Mouse (Mus musculus): ENCODE measurements around the gene Pou2f2.

The Pou2f2 gene

GRCm38 (mm10) chr7:25178317-25178716 is 1.2 kb downstream of the Pou2f2 start:
- TF ChIP-seq GATA4 (IDR thresholded peaks at IDR 0.05; ENCODE audit: insufficient replicate concordance, low read length), result no peak

GRCm38 (mm10) chr7:25174343-25174742 is 5.2 kb downstream of the Pou2f2 start:
- no peak for TF ChIP-seq GATA4 (IDR thresholded peaks at IDR 0.05; ENCODE audit: insufficient replicate concordance, low read length)

GRCm38 (mm10) chr7:25172669-25173068 is 6.9 kb downstream of the Pou2f2 start:
- TF ChIP-seq GATA4 (IDR thresholded peaks at IDR 0.05; ENCODE audit: insufficient replicate concordance, low read length), result no peak

- TF ChIP-seq GATA4 (IDR thresholded peaks at IDR 0.05; ENCODE audit: insufficient replicate concordance, low read length), result no peak
Observed at GRCm38 (mm10) chr7:25170583-25170982, 8.9 kb downstream of the Pou2f2 start.

- TF ChIP-seq GATA4 (IDR thresholded peaks at IDR 0.05; ENCODE audit: insufficient replicate concordance, low read length), result no peak
Observed at GRCm38 (mm10) chr7:25166106-25166505, 13.4 kb downstream of the Pou2f2 start.

- no peak for TF ChIP-seq GATA4 (IDR thresholded peaks at IDR 0.05; ENCODE audit: insufficient replicate concordance, low read length)
Observed at GRCm38 (mm10) chr7:25156158-25156648, 23.3 kb downstream of the Pou2f2 start.

GRCm38 (mm10) chr7:25155469-25156157 is 23.9 kb downstream of the Pou2f2 start:
- no peak for TF ChIP-seq GATA4 (IDR thresholded peaks at IDR 0.05; ENCODE audit: insufficient replicate concordance, low read length)

- no peak for TF ChIP-seq GATA4 (IDR thresholded peaks at IDR 0.05; ENCODE audit: insufficient replicate concordance, low read length)
Observed at GRCm38 (mm10) chr7:25154648-25155047, 24.9 kb downstream of the Pou2f2 start.

- TF ChIP-seq GATA4 (IDR thresholded peaks at IDR 0.05; ENCODE audit: insufficient replicate concordance, low read length), result no peak
Observed at GRCm38 (mm10) chr7:25153841-25154240, 25.7 kb downstream of the Pou2f2 start.

- no peak for TF ChIP-seq GATA4 (IDR thresholded peaks at IDR 0.05; ENCODE audit: insufficient replicate concordance, low read length)
Observed at GRCm38 (mm10) chr7:25151916-25152556, 27.5 kb downstream of the Pou2f2 start.

- TF ChIP-seq GATA4 (IDR thresholded peaks at IDR 0.05; ENCODE audit: insufficient replicate concordance, low read length), result no peak
Observed at GRCm38 (mm10) chr7:25151009-25151408, 28.5 kb downstream of the Pou2f2 start.

GRCm38 (mm10) chr7:25150151-25150663 is 29.3 kb downstream of the Pou2f2 start:
- TF ChIP-seq GATA4 (IDR thresholded peaks at IDR 0.05; ENCODE audit: insufficient replicate concordance, low read length), result no peak

- no peak for TF ChIP-seq GATA4 (IDR thresholded peaks at IDR 0.05; ENCODE audit: insufficient replicate concordance, low read length)
Observed at GRCm38 (mm10) chr7:25145896-25146295, 33.6 kb downstream of the Pou2f2 start.

- no peak for TF ChIP-seq GATA4 (IDR thresholded peaks at IDR 0.05; ENCODE audit: insufficient replicate concordance, low read length)
Observed at GRCm38 (mm10) chr7:25141761-25142160, 37.8 kb downstream of the Pou2f2 start.

GRCm38 (mm10) chr7:25137553-25137952 is 42.0 kb downstream of the Pou2f2 start:
- no peak for TF ChIP-seq GATA4 (IDR thresholded peaks at IDR 0.05; ENCODE audit: insufficient replicate concordance, low read length)

All from liver, adult (tissue).